Mouse (Mus musculus): ENCODE results near the gene Vamp2.

DNA sequence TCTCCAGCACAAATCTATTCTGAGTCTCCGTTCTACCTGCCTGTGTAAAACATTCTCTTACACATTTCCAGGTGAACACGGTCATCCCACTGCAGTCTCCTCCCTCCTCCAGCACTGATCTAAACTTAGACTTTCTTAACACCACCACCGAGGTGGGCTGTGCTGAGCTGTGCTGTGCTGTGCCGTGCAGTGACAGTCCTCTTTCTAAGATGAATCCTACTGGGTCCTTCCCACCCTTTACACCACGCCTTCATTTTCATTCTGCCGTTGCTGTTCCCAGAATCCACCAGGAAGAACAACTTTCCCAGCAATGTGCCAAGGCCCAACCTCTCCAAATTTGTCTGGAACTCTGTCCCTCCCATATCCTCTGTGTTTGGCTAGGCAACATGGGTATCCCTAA, 1.9 kb upstream of the Vamp2 start:
- TF ChIP-seq ZC3H11A (IDR thresholded peaks at IDR 0.05; ENCODE audit: borderline replicate concordance, low read depth, low read length) (no peak), HCFC1 (IDR thresholded peaks at IDR 0.05; ENCODE audit: borderline replicate concordance, insufficient read depth, low read length) (no peak)
